8 mouse cellular contexts compared by ENCODE assay signal in genomic region chr10:106468956-106469721, GRCm38 (mm10). TPM values are rescaled to one million over a fixed set of nuclear protein-coding genes. Genes with fewer than 3 reads are reported as not detected.
DNase-seq lines count a peak whose midpoint lies in the region; ATAC-seq lines count a peak whose summit lies in the region.
"Had no signal": no experiment of that assay in that cellular context is flagged by ENCODE, and none has a peak within 500 bp of the region (broad histone marks: within the 10 kb centered on the region; RNA-seq: fewer than 3 reads in every experiment).

No protein-coding gene starts in this region.

- H3K27ac ChIP-seq in embryonic facial prominence, embryonic 13.5 days = no peak overlapping the region
- H3K27ac ChIP-seq in heart, embryonic 16.5 days (ENCODE audit: low read length) = no peak overlapping the region
- no peak overlapping the region for H3K27ac ChIP-seq in limb, embryonic 15.5 days

- DNase-seq in cerebellum, adult 8-10 months = peak; percentile 82
- peak; percentile 10 for DNase-seq in kidney, postnatal 14 days
- DNase-seq in right cerebral cortex, adult 2 months (ENCODE audit: low spot score in 2 of 2) = peak; percentile 81 to 85
- no peak for DNase-seq in urinary bladder, adult 18-20 months (ENCODE audit: low spot score in 2 of 2)

- H3K36me3 ChIP-seq in embryonic facial prominence, embryonic 13.5 days = no peaks in the 10 kb centered on the region
- no peaks in the 10 kb centered on the region for H3K36me3 ChIP-seq in heart, embryonic 16.5 days (ENCODE audit: control insufficient read depth, insufficient read depth)
- no peaks in the 10 kb centered on the region for H3K36me3 ChIP-seq in limb, embryonic 15.5 days

- ATAC-seq in embryonic facial prominence, embryonic 13.5 days (ENCODE audit: insufficient number of reproducible peaks, insufficient read depth, low FRiP score, low TSS enrichment, low read depth) = no peak
- no peak for ATAC-seq in heart, embryonic 16.5 days (replicated peaks; ENCODE audit: extremely low read depth, insufficient read depth, low FRiP score)
- no peak for ATAC-seq in limb, embryonic 15.5 days (ENCODE audit: insufficient number of reproducible peaks, low FRiP score, low TSS enrichment, low read depth)

- no peaks in the 10 kb centered on the region for H3K9me3 ChIP-seq in embryonic facial prominence, embryonic 13.5 days
- H3K9me3 ChIP-seq in heart, embryonic 16.5 days (replicated peaks; ENCODE audit: control insufficient read depth, low read length) = no peaks in the 10 kb centered on the region
- H3K9me3 ChIP-seq in limb, embryonic 15.5 days = no peaks in the 10 kb centered on the region

- peaks cover 12% of the 10 kb centered on the region; the same call in 1 of the 2 replicates for H3K4me1 ChIP-seq in embryonic facial prominence, embryonic 13.5 days
- peaks cover 10% of the 10 kb centered on the region for H3K4me1 ChIP-seq in heart, embryonic 16.5 days (ENCODE audit: control insufficient read depth, insufficient read depth, low read length)
- H3K4me1 ChIP-seq in limb, embryonic 15.5 days = peaks cover 17% of the 10 kb centered on the region; the same call in 1 of the 2 replicates

- H3K4me3 ChIP-seq in embryonic facial prominence, embryonic 13.5 days = peak overlapping the region; percentile 53
- peak overlapping the region; percentile 66 for H3K4me3 ChIP-seq in heart, embryonic 16.5 days (ENCODE audit: low read length)
- peak overlapping the region; percentile 47 for H3K4me3 ChIP-seq in limb, embryonic 15.5 days

- peak overlapping the region; percentile 84 for H3K4me2 ChIP-seq in embryonic facial prominence, embryonic 13.5 days
- H3K4me2 ChIP-seq in heart, embryonic 16.5 days (ENCODE audit: low read depth, low read length) = peak overlapping the region; percentile 93
- H3K4me2 ChIP-seq in limb, embryonic 15.5 days = peak overlapping the region; percentile 76

- H3K9ac ChIP-seq in embryonic facial prominence, embryonic 13.5 days = peak overlapping the region; percentile 65; the same call in 1 of the 2 replicates
- H3K9ac ChIP-seq in heart, embryonic 16.5 days (ENCODE audit: low read length) = 0 out of 2 replicates have a peak overlapping the region, but pooled peaks have one; percentile 2
- no peak overlapping the region for H3K9ac ChIP-seq in limb, embryonic 15.5 days

- H3K27me3 ChIP-seq in embryonic facial prominence, embryonic 13.5 days = peaks cover 32% of the 10 kb centered on the region
- peaks cover 23% of the 10 kb centered on the region for H3K27me3 ChIP-seq in heart, embryonic 16.5 days (ENCODE audit: control insufficient read depth, insufficient read depth, low read length)
- peaks cover 21% of the 10 kb centered on the region for H3K27me3 ChIP-seq in limb, embryonic 15.5 days

- 2% methylated on average over 19 of the region's 19 CpGs for WGBS in embryonic facial prominence, embryonic 13.5 days
- WGBS in heart, embryonic 16.5 days = 4% methylated on average over 19 of the region's 19 CpGs
- WGBS in limb, embryonic 15.5 days = 3% methylated on average over 19 of the region's 19 CpGs

RNA-seq across cellular contexts. Expression of gene Ppfia2, which starts 1.0 kb away (rescaled TPM):
- 1.4 and 1.9 TPM in 2 replicates for polyA plus RNA-seq in embryonic facial prominence, embryonic 13.5 days (2015; fragmentation: Nextera tagmentation; extraction: Ambion mirVana)
- polyA plus RNA-seq in heart, embryonic 16.5 days (2015; fragmentation: Nextera tagmentation; extraction: Ambion mirVana) = 0.14 and 0.33 TPM in 2 replicates
- 0.47 and 0.70 TPM in 2 replicates for polyA plus RNA-seq in limb, embryonic 15.5 days (2015; fragmentation: Nextera tagmentation; extraction: Ambion mirVana)
- polyA plus RNA-seq: small intestine, adult 2 months had no signal

Comparison
In these comparisons a context has a peak if more than half of its experiments do, and no peak if none do; other contexts are left out.
1. DNase-seq: peak in cerebellum, adult 8-10 months (single experiment), kidney, postnatal 14 days (single experiment) and right cerebral cortex, adult 2 months (2 of 2); none in urinary bladder, adult 18-20 months (0 of 2).
2. Peak in every context shown above with its lines, with median percentiles within 50 percentile points of each other: H3K4me2 ChIP-seq and H3K4me3 ChIP-seq.